9 mouse cellular contexts compared by ENCODE assay signal in the genomic region with DNA sequence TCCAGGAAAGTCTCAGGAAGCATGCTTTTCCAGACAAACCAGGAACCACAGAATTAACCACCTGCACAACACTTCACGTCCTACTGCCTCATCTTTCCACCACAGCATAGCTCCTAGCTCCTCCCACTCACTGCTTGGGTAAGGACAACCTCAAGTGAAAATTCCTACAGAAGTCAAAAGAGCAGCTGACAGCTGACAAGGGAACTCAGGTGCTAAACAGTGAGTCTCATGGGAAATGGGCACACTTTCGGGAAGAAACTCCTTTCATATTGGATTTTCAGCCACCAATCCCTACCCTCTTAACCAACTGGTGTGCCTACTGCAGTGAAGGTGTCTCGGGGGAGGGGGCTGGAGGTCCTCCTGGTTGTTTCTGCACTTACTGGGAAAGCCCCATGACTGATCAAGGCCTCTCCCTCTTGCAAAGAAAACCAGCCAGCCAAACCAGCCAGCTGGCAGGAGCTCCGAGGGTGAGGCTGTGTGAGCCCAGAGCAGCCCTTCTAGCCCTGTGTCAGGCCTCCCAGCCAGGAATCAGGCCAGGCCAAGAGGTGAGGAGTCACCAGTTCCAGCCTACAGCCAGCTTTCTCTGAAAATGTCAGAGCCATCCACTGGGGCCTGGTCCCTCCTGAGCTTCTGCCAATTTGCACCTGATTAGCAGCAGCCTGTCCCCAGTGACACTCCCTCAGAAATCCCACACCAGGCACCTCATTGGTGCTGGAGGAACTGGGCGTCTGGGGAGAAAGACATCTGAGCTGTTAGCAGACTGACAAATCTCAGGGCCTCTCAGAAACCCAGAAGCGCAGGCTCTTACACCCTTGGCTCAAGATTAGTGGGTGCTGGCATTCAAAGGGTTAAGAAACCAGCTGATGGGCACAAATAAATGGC. TPM values are rescaled to one million over a fixed set of nuclear protein-coding genes. Genes with fewer than 3 reads are reported as not detected.
DNase-seq lines count a peak whose midpoint lies in the region; ATAC-seq and TF ChIP-seq lines count a peak whose summit lies in the region.
"Had no signal": no experiment of that assay in that cellular context is flagged by ENCODE, and none has a peak within 500 bp of the region (broad histone marks: within the 10 kb centered on the region; RNA-seq: fewer than 3 reads in every experiment).

No protein-coding gene starts in this region.

- TF ChIP-seq EP300 in stomach, postnatal 0 days (optimal IDR thresholded peaks at IDR 0.05) = no peak

- H3K27ac ChIP-seq in stomach, postnatal 0 days (replicated peaks) = peak overlapping the region; percentile 63

- TF ChIP-seq CTCF in stomach, postnatal 0 days (IDR thresholded peaks at IDR 0.05; ENCODE audit: low read depth) = no peak

- H3K27me3 ChIP-seq in stomach, postnatal 0 days (ENCODE audit: control insufficient read depth, insufficient read depth, low read length) = no peaks in the 10 kb centered on the region

- DNase-seq in cerebellum, adult 11 months = no peak
- peak; percentile 7 for DNase-seq in ovary, adult 18-20 months (ENCODE audit: low spot score)
- DNase-seq in ovary, postnatal 10 days (ENCODE audit: low spot score) = no peak
- peak; percentile 54 to 73 for DNase-seq in heart, adult 18-20 months
- no peak for DNase-seq in stomach, postnatal 0 days (ENCODE audit: low spot score)
- DNase-seq in thymus, postnatal 25 days = no peak
- DNase-seq in B cell, adult 2 months = no peak
- DNase-seq: lung, embryonic 14.5 days had no signal

- peak; percentile 66 for ATAC-seq in cerebellum, adult (ENCODE audit: insufficient number of reproducible peaks, low FRiP score, low TSS enrichment)
- peak; percentile 29; the same call in 1 of the 2 replicates for ATAC-seq in stomach, postnatal 0 days (ENCODE audit: low FRiP score, low TSS enrichment)

- WGBS in stomach, postnatal 0 days = 61% methylated on average over 6 of the region's 6 CpGs

- no peak overlapping the region for H3K9ac ChIP-seq in stomach, postnatal 0 days (ENCODE audit: low read length)
- H3K9ac ChIP-seq: lung, embryonic 14.5 days had no signal

- no peaks in the 10 kb centered on the region for H3K4me1 ChIP-seq in stomach, postnatal 0 days (replicated peaks; ENCODE audit: control insufficient read depth, insufficient read depth)

- no peak overlapping the region for H3K4me2 ChIP-seq in stomach, postnatal 0 days (replicated peaks; ENCODE audit: low read depth)
- H3K4me2 ChIP-seq: lung, embryonic 14.5 days had no signal

- H3K9me3 ChIP-seq in stomach, postnatal 0 days (ENCODE audit: control insufficient read depth, low read length) = no peaks in the 10 kb centered on the region

- no peak overlapping the region for H3K4me3 ChIP-seq in stomach, postnatal 0 days (ENCODE audit: low read depth, low read length)

- no peaks in the 10 kb centered on the region for H3K36me3 ChIP-seq in stomach, postnatal 0 days (ENCODE audit: control insufficient read depth, insufficient read depth, low read length)

RNA-seq across cellular contexts. Expression of a gene that starts 22.9 kb away (rescaled TPM):
- total RNA-seq in heart, adult 18-20 months (2021) = under 1 TPM; 0.17 to 0.64 TPM
- polyA plus RNA-seq in stomach, postnatal 0 days (2015; fragmentation: Nextera tagmentation; extraction: Ambion mirVana) = 0.39 and 0.56 TPM in 2 replicates

Comparison
In these comparisons a context has a peak if more than half of its experiments do, and no peak if none do; other contexts are left out.
1. DNase-seq: peak in ovary, adult 18-20 months (single experiment) and heart, adult 18-20 months (2 of 2); none in cerebellum, adult 11 months (single experiment), ovary, postnatal 10 days (single experiment), stomach, postnatal 0 days (single experiment), thymus, postnatal 25 days (single experiment) and B cell, adult 2 months (0 of 2).